In genomic region chr10:95417496-95418236, GRCm38 (mm10) we compare ENCODE assay signal across 8 mouse cellular contexts. TPM values are rescaled to one million over a fixed set of nuclear protein-coding genes. Genes with fewer than 3 reads are reported as not detected.
DNase-seq lines count a peak whose midpoint lies in the region; ATAC-seq and TF ChIP-seq lines count a peak whose summit lies in the region.

No protein-coding gene starts in this region.

- H3K4me3 ChIP-seq in embryonic facial prominence, embryonic 14.5 days (ENCODE audit: low read depth, low read length), result peak overlapping the region; percentile 83
- H3K4me3 ChIP-seq in heart, embryonic 12.5 days, result peak overlapping the region; percentile 77
- H3K4me3 ChIP-seq in kidney, embryonic 16.5 days (ENCODE audit: low read length), result peak overlapping the region; percentile 76
- H3K4me3 ChIP-seq in liver, embryonic 16.5 days (ENCODE audit: low read depth, low read length), result peak overlapping the region; percentile 71
- H3K4me3 ChIP-seq in neural tube, embryonic 12.5 days, result peak overlapping the region; percentile 73
- peak overlapping the region; percentile 85 for H3K4me3 ChIP-seq in testis, adult 2 months (ENCODE audit: control insufficient read depth, low read depth, low read length)

- H3K27me3 ChIP-seq in embryonic facial prominence, embryonic 14.5 days (replicated peaks; ENCODE audit: control insufficient read depth, insufficient read depth, low read length), result peaks cover 3% of the 10 kb centered on the region; the same call in 1 of the 2 replicates
- no peaks in the 10 kb centered on the region for H3K27me3 ChIP-seq in heart, embryonic 12.5 days (replicated peaks)
- H3K27me3 ChIP-seq in kidney, embryonic 16.5 days (ENCODE audit: insufficient read depth, low read length), result peaks cover 23% of the 10 kb centered on the region
- peaks cover 47% of the 10 kb centered on the region for H3K27me3 ChIP-seq in liver, embryonic 16.5 days (ENCODE audit: control insufficient read depth, insufficient read depth, low read depth, low read length)
- no peaks in the 10 kb centered on the region; the same call in 1 of the 2 replicates for H3K27me3 ChIP-seq in neural tube, embryonic 12.5 days (replicated peaks)
- H3K27me3 ChIP-seq in testis, adult 2 months (ENCODE audit: control insufficient read depth, insufficient read depth, low read length), result peaks cover 2% of the 10 kb centered on the region; the same call in 1 of the 2 replicates

- H3K4me2 ChIP-seq in embryonic facial prominence, embryonic 14.5 days (ENCODE audit: low read depth, low read length), result peak overlapping the region; percentile 99
- H3K4me2 ChIP-seq in heart, embryonic 12.5 days, result peak overlapping the region; percentile 98
- peak overlapping the region; percentile 97 for H3K4me2 ChIP-seq in kidney, embryonic 16.5 days (replicated peaks; ENCODE audit: low read depth, low read length)
- peak overlapping the region; percentile 94 for H3K4me2 ChIP-seq in liver, embryonic 16.5 days (ENCODE audit: low read depth, low read length)
- peak overlapping the region; percentile 96 for H3K4me2 ChIP-seq in neural tube, embryonic 12.5 days (replicated peaks)

- ATAC-seq in embryonic facial prominence, embryonic 14.5 days (ENCODE audit: low read depth), result no peak; the same call in 1 of the 2 replicates
- ATAC-seq in heart, embryonic 12.5 days (ENCODE audit: insufficient number of reproducible peaks, low FRiP score), result no peak
- no peak; the same call in 1 of the 2 replicates for ATAC-seq in kidney, embryonic 16.5 days (ENCODE audit: low FRiP score, low TSS enrichment)
- ATAC-seq in liver, embryonic 16.5 days (ENCODE audit: low read depth), result no peak
- no peak for ATAC-seq in neural tube, embryonic 12.5 days (ENCODE audit: low FRiP score, low read depth)

- no peaks in the 10 kb centered on the region for H3K36me3 ChIP-seq in embryonic facial prominence, embryonic 14.5 days (ENCODE audit: control insufficient read depth, insufficient read depth, low read length)
- H3K36me3 ChIP-seq in heart, embryonic 12.5 days, result no peaks in the 10 kb centered on the region
- no peaks in the 10 kb centered on the region for H3K36me3 ChIP-seq in kidney, embryonic 16.5 days (ENCODE audit: insufficient read depth, low read length)
- H3K36me3 ChIP-seq in liver, embryonic 16.5 days (ENCODE audit: control insufficient read depth, insufficient read depth), result no peaks in the 10 kb centered on the region
- H3K36me3 ChIP-seq in neural tube, embryonic 12.5 days, result no peaks in the 10 kb centered on the region
- H3K36me3 ChIP-seq in testis, adult 2 months (ENCODE audit: control insufficient read depth, insufficient read depth, low read length), result no peaks in the 10 kb centered on the region

- H3K4me1 ChIP-seq in embryonic facial prominence, embryonic 14.5 days (ENCODE audit: control insufficient read depth, insufficient read depth, low read length), result peaks cover 4% of the 10 kb centered on the region
- H3K4me1 ChIP-seq in heart, embryonic 12.5 days (replicated peaks), result peaks cover 18% of the 10 kb centered on the region
- peaks cover 16% of the 10 kb centered on the region for H3K4me1 ChIP-seq in kidney, embryonic 16.5 days (ENCODE audit: insufficient read depth, low read length)
- H3K4me1 ChIP-seq in liver, embryonic 16.5 days (ENCODE audit: control insufficient read depth, low read depth, low read length), result peaks cover 22% of the 10 kb centered on the region
- peaks cover 16% of the 10 kb centered on the region for H3K4me1 ChIP-seq in neural tube, embryonic 12.5 days
- H3K4me1 ChIP-seq in testis, adult 2 months (ENCODE audit: control insufficient read depth, insufficient read depth, low read length), result peaks cover 30% of the 10 kb centered on the region

- under 1% methylated on average over 25 of the region's 25 CpGs for WGBS in embryonic facial prominence, embryonic 14.5 days
- WGBS in heart, embryonic 12.5 days, result under 1% methylated on average over 25 of the region's 25 CpGs
- under 1% methylated on average over 25 of the region's 25 CpGs for WGBS in kidney, embryonic 16.5 days
- WGBS in liver, embryonic 16.5 days (ENCODE audit: insufficient replicate concordance), result under 1% methylated on average over 25 of the region's 25 CpGs
- 2% methylated on average over 25 of the region's 25 CpGs for WGBS in neural tube, embryonic 12.5 days

- peak overlapping the region; percentile 79 for H3K9ac ChIP-seq in embryonic facial prominence, embryonic 14.5 days (ENCODE audit: low read depth, low read length)
- peak overlapping the region; percentile 83 for H3K9ac ChIP-seq in heart, embryonic 12.5 days
- H3K9ac ChIP-seq in kidney, embryonic 16.5 days (replicated peaks; ENCODE audit: low read length), result peak overlapping the region; percentile 4
- peak overlapping the region; percentile 57 for H3K9ac ChIP-seq in liver, embryonic 16.5 days (ENCODE audit: low read depth, low read length)
- peak overlapping the region; percentile 84 for H3K9ac ChIP-seq in neural tube, embryonic 12.5 days

- H3K9me3 ChIP-seq in embryonic facial prominence, embryonic 14.5 days (ENCODE audit: control insufficient read depth, low read length), result no peaks in the 10 kb centered on the region
- H3K9me3 ChIP-seq in heart, embryonic 12.5 days (replicated peaks), result no peaks in the 10 kb centered on the region
- H3K9me3 ChIP-seq in kidney, embryonic 16.5 days (ENCODE audit: low read length), result no peaks in the 10 kb centered on the region
- H3K9me3 ChIP-seq in liver, embryonic 16.5 days (replicated peaks; ENCODE audit: control insufficient read depth, low read length), result no peaks in the 10 kb centered on the region
- no peaks in the 10 kb centered on the region for H3K9me3 ChIP-seq in neural tube, embryonic 12.5 days

- H3K27ac ChIP-seq in embryonic facial prominence, embryonic 14.5 days (replicated peaks; ENCODE audit: low read depth, low read length), result peak overlapping the region; percentile 68
- H3K27ac ChIP-seq in heart, embryonic 12.5 days (ENCODE audit: poor library complexity, severe bottlenecking), result peak overlapping the region; percentile 84
- no peak overlapping the region for H3K27ac ChIP-seq in kidney, embryonic 16.5 days (ENCODE audit: low read length)
- no peak overlapping the region for H3K27ac ChIP-seq in liver, embryonic 16.5 days (ENCODE audit: low read length)
- 0 out of 2 replicates have a peak overlapping the region, but pooled peaks have one; percentile 92 for H3K27ac ChIP-seq in neural tube, embryonic 12.5 days
- H3K27ac ChIP-seq in testis, adult 2 months (ENCODE audit: control insufficient read depth, insufficient read depth, low read depth, low read length), result no peak overlapping the region

- TF ChIP-seq CTCF in testis, adult 2 months (IDR thresholded peaks at IDR 0.05; ENCODE audit: control insufficient read depth, insufficient read depth, insufficient replicate concordance, low read depth, low read length), result peak; percentile 51; the same call in 1 of the 2 replicates

- DNase-seq in B cell, adult 2 months, result peak; percentile 78 to 80
- DNase-seq in adrenal gland, postnatal 4 days (ENCODE audit: low spot score in 2 of 2), result peak; percentile 43 to 57
- peak; percentile 85 for DNase-seq in embryonic facial prominence, embryonic 14.5 days (ENCODE audit: low spot score)

- no peak for TF ChIP-seq POLR2A in testis, adult 2 months (IDR thresholded peaks at IDR 0.05; ENCODE audit: control insufficient read depth, low read depth, low read length)

RNA-seq across cellular contexts. Expression of gene Socs2, which starts 0.7 kb away (rescaled TPM):
- 10 to 100 TPM; 41.3 to 44.5 TPM for total RNA-seq in adrenal gland, postnatal 4 days (2021)
- 58.2 and 64.0 TPM in 2 replicates for polyA plus RNA-seq in embryonic facial prominence, embryonic 14.5 days (2014; fragmentation: Nextera tagmentation; extraction: Ambion mirVana)
- 47.7 and 49.0 TPM in 2 replicates for polyA plus RNA-seq in heart, embryonic 12.5 days (2016; fragmentation: Nextera tagmentation; extraction: Ambion mirVana)
- 23.9 and 27.2 TPM in 2 replicates for polyA plus RNA-seq in kidney, embryonic 16.5 days (2015; fragmentation: Nextera tagmentation; extraction: Ambion mirVana)
- 4.0 and 5.4 TPM in 2 replicates for polyA plus RNA-seq in liver, embryonic 16.5 days (2015; fragmentation: Nextera tagmentation; extraction: Ambion mirVana)
- 97.8 and 97.9 TPM in 2 replicates for polyA plus RNA-seq in neural tube, embryonic 12.5 days (2016; fragmentation: Nextera tagmentation; extraction: Ambion mirVana)
- polyA plus RNA-seq in testis, adult 2 months (2012; rRNA removed), result 3.9 and 4.3 TPM in 2 replicates

Comparison
In these comparisons a context has a peak if more than half of its experiments do, and no peak if none do; other contexts are left out.
1. H3K27ac ChIP-seq: peak in embryonic facial prominence, embryonic 14.5 days (single experiment), heart, embryonic 12.5 days (single experiment) and neural tube, embryonic 12.5 days (single experiment); none in kidney, embryonic 16.5 days (single experiment), liver, embryonic 16.5 days (single experiment) and testis, adult 2 months (single experiment).
2. H3K9ac ChIP-seq: peak in every context shown above with its lines; median percentile 84 in neural tube, embryonic 12.5 days; 83 in heart, embryonic 12.5 days; 79 in embryonic facial prominence, embryonic 14.5 days; 57 in liver, embryonic 16.5 days; 4 in kidney, embryonic 16.5 days.
3. Peak in every context shown above with its lines, with median percentiles within 50 percentile points of each other: DNase-seq, H3K4me2 ChIP-seq and H3K4me3 ChIP-seq.